Mouse (Mus musculus): ENCODE measurements around the gene Twnk. TPM values are rescaled to one million over a fixed set of nuclear protein-coding genes. Genes with fewer than 3 reads are reported as not detected.

Twnk gene
- polyA plus RNA-seq, 1 experiment from 2014 or later = 14.8 TPM

- no peaks in the 10 kb centered on the region for H3K27me3 ChIP-seq
- H3K36me3 ChIP-seq = no peaks in the 10 kb centered on the region
- WGBS = 2% methylated on average over 18 of the region's 18 CpGs
- peaks cover 69% of the 10 kb centered on the region for H3K4me1 ChIP-seq (replicated peaks)
- peak overlapping the region; percentile 95 for H3K27ac ChIP-seq (replicated peaks)
- peak overlapping the region; percentile 86 for H3K4me2 ChIP-seq
- peak overlapping the region; percentile 70 for H3K4me3 ChIP-seq
- peak overlapping the region; percentile 71; the same call in 1 of the 2 replicates for H3K9ac ChIP-seq
- ATAC-seq (ENCODE audit: low FRiP score, low read depth) = peak; percentile 35; the same call in 1 of the 2 replicates
- H3K9me3 ChIP-seq = no peaks in the 10 kb centered on the region
These were observed 11.1 kb downstream of the Twnk start for GRCm38 (mm10) chr19:45016341-45017215.

DNA sequence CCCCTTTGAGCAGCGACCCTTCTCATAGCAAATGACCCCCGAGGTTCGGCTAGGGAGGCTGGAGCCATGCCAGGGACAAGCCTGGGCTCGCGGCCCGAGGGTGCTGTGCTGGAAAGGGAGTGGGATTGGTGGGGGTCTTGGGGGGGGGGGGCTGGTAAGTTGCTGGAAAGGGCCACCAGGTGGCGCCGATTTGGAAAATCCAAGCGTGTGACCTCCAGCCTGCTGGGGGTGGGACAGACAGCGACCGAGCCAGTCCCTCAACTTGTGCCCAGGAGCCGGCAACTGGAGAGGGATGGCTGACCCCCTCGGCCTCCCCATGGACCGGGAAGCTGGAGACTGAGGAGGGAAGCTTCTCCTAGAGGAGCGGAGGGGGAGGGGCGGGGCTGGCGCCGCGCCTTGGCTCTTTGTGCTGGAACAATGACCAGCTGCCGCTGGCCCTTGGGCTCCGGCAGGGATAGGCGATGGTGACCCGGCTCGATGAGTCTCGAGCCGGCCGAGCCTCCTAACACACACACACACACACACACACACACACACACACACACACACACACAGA is 11.8 kb downstream of the Twnk start:
- peak; percentile 72 for ATAC-seq (ENCODE audit: low FRiP score, low read depth)
- no peaks in the 10 kb centered on the region for H3K9me3 ChIP-seq
- no peaks in the 10 kb centered on the region for H3K27me3 ChIP-seq
- WGBS = 0% methylated on average over 18 of the region's 27 CpGs
- H3K36me3 ChIP-seq = no peaks in the 10 kb centered on the region
- H3K4me1 ChIP-seq (replicated peaks) = peaks cover 69% of the 10 kb centered on the region
- peak overlapping the region; percentile 71 for H3K9ac ChIP-seq
- H3K4me2 ChIP-seq = peak overlapping the region; percentile 86
- peak overlapping the region; percentile 70 for H3K4me3 ChIP-seq
- peak overlapping the region; percentile 95 for H3K27ac ChIP-seq (replicated peaks)

- no peaks in the 10 kb centered on the region for H3K9me3 ChIP-seq
- peaks cover 65% of the 10 kb centered on the region for H3K4me1 ChIP-seq (replicated peaks)
- no peaks in the 10 kb centered on the region for H3K36me3 ChIP-seq
- peak overlapping the region; percentile 86 for H3K4me2 ChIP-seq
- H3K27me3 ChIP-seq = no peaks in the 10 kb centered on the region
- H3K4me3 ChIP-seq = peak overlapping the region; percentile 70
- peak; percentile 70 for ATAC-seq (ENCODE audit: low FRiP score, low read depth)
- H3K9ac ChIP-seq = peak overlapping the region; percentile 71
- H3K27ac ChIP-seq (replicated peaks) = peak overlapping the region; percentile 95
- under 1% methylated on average over 46 of the region's 48 CpGs for WGBS
These were observed 12.4 kb downstream of the Twnk start for GRCm38 (mm10) chr19:45017909-45018308.

DNA sequence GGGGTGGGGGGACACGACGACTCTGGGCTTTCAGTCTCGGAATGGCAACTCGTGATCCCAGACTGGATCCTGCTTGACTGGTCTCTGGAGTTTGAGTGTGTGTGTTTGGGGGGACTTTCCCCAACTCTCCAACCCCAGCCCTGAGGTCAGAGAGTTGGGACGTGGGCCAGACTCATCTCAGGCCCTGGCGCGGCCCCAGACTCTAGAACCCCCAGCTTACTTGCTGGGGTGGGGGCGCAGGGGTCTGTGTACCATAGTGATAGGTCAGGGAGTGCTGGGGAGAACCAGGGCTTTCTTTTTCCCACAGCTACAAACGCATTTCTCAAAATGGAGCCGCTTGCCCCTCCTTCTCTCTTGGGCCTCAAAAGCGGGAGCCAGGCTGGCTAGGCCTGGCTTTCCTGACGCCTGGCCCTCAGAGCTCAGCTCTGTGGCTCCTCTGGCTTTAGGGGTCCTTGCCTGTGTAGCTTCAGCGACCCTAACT is 12.9 kb downstream of the Twnk start:
- peaks cover 64% of the 10 kb centered on the region for H3K4me1 ChIP-seq (replicated peaks)
- no peaks in the 10 kb centered on the region for H3K9me3 ChIP-seq
- H3K4me3 ChIP-seq = peak overlapping the region; percentile 70
- H3K36me3 ChIP-seq = no peaks in the 10 kb centered on the region
- H3K27me3 ChIP-seq = no peaks in the 10 kb centered on the region
- H3K9ac ChIP-seq = peak overlapping the region; percentile 71
- WGBS = 0% methylated on average over 13 of the region's 13 CpGs
- peak; percentile 13; the same call in 1 of the 2 replicates for ATAC-seq (ENCODE audit: low FRiP score, low read depth)
- peak overlapping the region; percentile 86 for H3K4me2 ChIP-seq
- peak overlapping the region; percentile 95 for H3K27ac ChIP-seq (replicated peaks)

GRCm38 (mm10) chr19:45020348-45020747 is 14.9 kb downstream of the Twnk start:
- H3K4me2 ChIP-seq = 0 out of 2 replicates have a peak overlapping the region, but pooled peaks have one; percentile 4
- H3K9me3 ChIP-seq = no peaks in the 10 kb centered on the region
- H3K9ac ChIP-seq = no peak overlapping the region
- H3K4me3 ChIP-seq = no peak overlapping the region
- ATAC-seq (ENCODE audit: low FRiP score, low read depth) = no peak
- 74% methylated on average over 6 of the region's 6 CpGs for WGBS
- no peaks in the 10 kb centered on the region for H3K27me3 ChIP-seq
- no peak overlapping the region for H3K27ac ChIP-seq (replicated peaks)
- peaks cover 5% of the 10 kb centered on the region for H3K36me3 ChIP-seq
- H3K4me1 ChIP-seq (replicated peaks) = peaks cover 53% of the 10 kb centered on the region

DNA sequence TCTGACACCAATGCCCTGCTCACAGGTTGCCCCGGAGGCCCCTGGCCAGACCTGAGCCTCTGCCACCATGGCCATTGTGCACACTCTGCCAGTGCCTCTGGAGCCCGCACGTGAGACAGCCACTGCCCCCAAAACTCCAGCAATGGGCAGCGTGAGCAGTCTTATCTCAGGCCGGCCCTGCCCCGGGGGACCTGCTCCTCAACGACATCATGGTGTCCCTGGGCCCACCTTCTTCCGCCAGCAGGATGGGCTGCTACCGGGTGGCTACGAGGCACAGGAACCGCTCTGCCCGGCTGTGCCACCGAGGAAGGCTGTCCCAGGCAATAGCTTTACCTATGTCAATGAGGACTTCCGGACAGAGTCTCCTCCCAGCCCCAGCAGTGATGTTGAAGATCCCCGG is 15.9 kb downstream of the Twnk start:
- no peak overlapping the region for H3K9ac ChIP-seq
- H3K27ac ChIP-seq (replicated peaks) = no peak overlapping the region
- no peak overlapping the region for H3K4me2 ChIP-seq
- no peaks in the 10 kb centered on the region for H3K27me3 ChIP-seq
- 85% methylated on average over 15 of the region's 15 CpGs for WGBS
- H3K36me3 ChIP-seq = peaks cover 15% of the 10 kb centered on the region
- no peak overlapping the region for H3K4me3 ChIP-seq
- ATAC-seq (ENCODE audit: low FRiP score, low read depth) = no peak
- H3K9me3 ChIP-seq = no peaks in the 10 kb centered on the region
- peaks cover 43% of the 10 kb centered on the region for H3K4me1 ChIP-seq (replicated peaks)

GRCm38 (mm10) chr19:45023993-45024392 is 18.5 kb downstream of the Twnk start:
- peaks cover 24% of the 10 kb centered on the region for H3K4me1 ChIP-seq (replicated peaks)
- H3K4me2 ChIP-seq = no peak overlapping the region
- ATAC-seq (ENCODE audit: low FRiP score, low read depth) = no peak
- H3K27ac ChIP-seq (replicated peaks) = no peak overlapping the region
- 85% methylated on average over 11 of the region's 11 CpGs for WGBS
- H3K9me3 ChIP-seq = no peaks in the 10 kb centered on the region
- H3K4me3 ChIP-seq = no peak overlapping the region
- H3K36me3 ChIP-seq = peaks cover 28% of the 10 kb centered on the region
- H3K9ac ChIP-seq = no peak overlapping the region
- H3K27me3 ChIP-seq = no peaks in the 10 kb centered on the region

DNA sequence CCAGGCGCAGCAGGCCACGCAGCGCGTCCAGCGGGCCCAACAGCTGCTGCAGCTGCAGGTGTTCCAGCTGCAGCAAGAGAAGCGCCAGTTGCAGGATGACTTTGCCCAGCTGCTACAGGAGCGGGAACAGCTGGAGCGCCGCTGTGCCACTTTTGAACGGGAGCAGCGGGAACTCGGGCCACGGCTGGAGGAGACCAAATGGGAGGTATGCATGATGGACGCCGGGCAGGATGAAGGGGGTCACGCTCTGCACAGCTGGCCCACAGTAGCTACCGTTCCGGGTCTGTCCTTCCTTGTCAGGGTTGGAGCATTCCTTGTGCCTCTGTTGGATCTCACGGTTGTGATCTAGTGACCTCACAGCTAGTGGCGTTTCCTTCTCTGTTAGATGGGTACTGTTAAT is 19.3 kb downstream of the Twnk start:
- Histone ChIP-seq H3K9me3 (no peaks in the 10 kb centered on the region), H3K4me2 (no peak overlapping the region), H3K9ac (no peak overlapping the region), H3K27me3 (no peaks in the 10 kb centered on the region), H3K4me3 (no peak overlapping the region), H3K4me1 (replicated peaks) (peaks cover 20% of the 10 kb centered on the region), H3K36me3 (peaks cover 28% of the 10 kb centered on the region), H3K27ac (replicated peaks) (no peak overlapping the region)
- 81% methylated on average over 20 of the region's 20 CpGs for WGBS
- no peak for ATAC-seq (ENCODE audit: low FRiP score, low read depth)

- Histone ChIP-seq H3K4me2 (no peak overlapping the region), H3K4me3 (no peak overlapping the region), H3K36me3 (peaks cover 28% of the 10 kb centered on the region), H3K9ac (no peak overlapping the region), H3K27ac (replicated peaks) (no peak overlapping the region), H3K27me3 (no peaks in the 10 kb centered on the region), H3K9me3 (no peaks in the 10 kb centered on the region), H3K4me1 (replicated peaks) (peaks cover 15% of the 10 kb centered on the region)
- ATAC-seq (ENCODE audit: low FRiP score, low read depth) = no peak
- WGBS = 94% methylated on average over 37 of the region's 37 CpGs
These were observed 20.6 kb downstream of the Twnk start for GRCm38 (mm10) chr19:45025937-45026568.

DNA sequence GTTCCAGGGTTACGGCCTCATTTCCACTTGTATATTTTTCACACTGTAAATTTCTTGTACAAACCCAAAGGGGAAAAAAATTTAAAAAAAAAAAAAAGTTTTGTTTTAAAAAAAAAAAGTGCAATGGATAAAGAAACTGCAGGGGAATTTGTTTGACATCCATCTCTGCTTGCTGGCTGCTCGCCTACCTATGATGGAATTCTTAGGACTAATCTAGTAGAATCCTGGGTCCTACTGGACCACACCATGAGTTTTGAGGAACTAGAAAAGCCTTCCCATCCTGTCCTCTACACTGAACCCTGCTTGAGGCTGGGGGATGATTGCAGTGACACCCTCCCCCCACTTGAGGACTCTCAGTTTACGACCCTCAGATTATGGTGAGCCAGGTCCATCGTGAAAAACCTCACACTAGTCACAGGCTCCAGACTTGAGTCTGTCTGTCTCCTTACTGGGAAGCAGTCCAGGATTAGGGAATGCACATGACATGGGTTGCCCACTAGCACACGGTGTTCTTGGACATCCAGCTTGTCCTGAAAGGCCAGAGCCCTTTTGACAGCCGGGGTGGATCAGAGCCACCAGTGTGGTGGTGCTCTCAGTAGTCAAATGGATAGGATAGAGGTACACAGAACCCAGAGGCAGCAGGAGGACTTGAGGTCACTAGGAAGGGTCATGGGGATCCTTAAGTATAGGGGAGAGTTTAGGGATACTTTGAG is 21.7 kb downstream of the Twnk start:
- Histone ChIP-seq H3K36me3 (peaks cover 28% of the 10 kb centered on the region), H3K27ac (replicated peaks) (no peak overlapping the region)
- WGBS = 81% methylated on average over 6 of the region's 6 CpGs

DNA sequence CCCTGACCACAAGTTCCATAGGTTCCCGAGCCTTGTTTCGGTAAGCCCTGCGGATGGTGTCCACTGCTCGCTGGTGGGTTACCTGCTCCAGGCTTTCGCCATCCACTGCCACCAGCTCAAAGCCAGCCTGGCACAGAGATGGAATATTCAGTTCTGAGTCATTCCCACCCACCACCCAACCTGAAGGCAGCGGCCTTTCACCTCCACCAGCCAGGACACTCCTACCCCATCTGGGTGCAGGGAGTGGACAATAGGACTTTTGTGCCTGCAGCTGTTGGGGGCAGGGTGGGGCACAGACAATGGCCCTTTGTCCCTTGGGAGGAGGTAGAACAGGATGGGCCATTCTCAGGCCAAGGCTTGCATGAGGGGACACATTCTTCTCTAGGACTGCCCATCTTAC is 22.4 kb downstream of the Twnk start:
- H3K27me3 ChIP-seq = no peaks in the 10 kb centered on the region
- no peak overlapping the region for H3K27ac ChIP-seq (replicated peaks)
- no peak overlapping the region for H3K4me2 ChIP-seq
- 82% methylated on average over 6 of the region's 6 CpGs for WGBS
- peaks cover 28% of the 10 kb centered on the region for H3K36me3 ChIP-seq
- H3K4me3 ChIP-seq = no peak overlapping the region
- H3K4me1 ChIP-seq (replicated peaks) = peaks cover 24% of the 10 kb centered on the region; the same call in 1 of the 2 replicates
- H3K9ac ChIP-seq = no peak overlapping the region
- H3K9me3 ChIP-seq = no peaks in the 10 kb centered on the region
- no peak for ATAC-seq (ENCODE audit: low FRiP score, low read depth)

More for the DNA sequence above, 21.7 kb downstream of the Twnk start:
- Histone ChIP-seq H3K27me3 (no peaks in the 10 kb centered on the region), H3K4me3 (no peak overlapping the region), H3K9ac (no peak overlapping the region), H3K4me2 (no peak overlapping the region), H3K9me3 (no peaks in the 10 kb centered on the region), H3K4me1 (replicated peaks) (peaks cover 16% of the 10 kb centered on the region; the same call in 1 of the 2 replicates)
- no peak for ATAC-seq (ENCODE audit: low FRiP score, low read depth)
